Mouse (Mus musculus): ENCODE measurements at regions not wholly inside any gene's neighbourhood (a gene's known extent, or its start where the extent isn't known, plus 50 kb on each side); places are given as distances from the start of the nearest gene placed in this dataset.
A peak's percentile ranks its signal among the peaks of the same experiment; 100 is the strongest.

DNA sequence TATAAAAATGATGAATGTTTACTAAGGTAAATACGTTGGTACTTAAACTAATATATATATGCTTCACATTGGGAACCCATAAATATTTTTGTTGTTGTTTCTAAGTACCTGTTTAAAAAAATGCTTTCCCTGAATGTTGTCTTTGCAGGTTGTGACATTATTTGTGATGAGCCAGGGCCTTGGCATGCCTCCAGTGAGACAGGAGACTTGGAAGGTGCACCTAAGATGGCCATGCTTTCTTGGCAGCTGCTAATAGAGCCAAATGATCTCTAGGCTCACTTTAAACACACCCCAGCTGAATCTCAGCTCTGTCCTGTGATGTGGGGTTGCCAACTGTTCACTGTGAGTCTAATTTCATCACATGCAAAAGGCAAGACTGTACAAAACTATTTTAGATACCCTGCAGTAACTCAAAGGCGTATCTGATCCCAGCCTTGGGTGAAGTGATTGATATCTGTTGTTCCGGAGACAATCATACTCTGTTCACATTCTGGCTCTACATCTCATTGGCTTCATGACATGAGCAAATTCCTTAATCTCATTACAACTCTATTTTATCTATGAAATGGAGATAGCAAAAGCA, 197.8 kb upstream of the P2ry1 start:
- ATAC-seq (ENCODE audit: extremely low read depth, insufficient number of reproducible peaks, low FRiP score, low TSS enrichment): no peak
- Histone ChIP-seq H3K4me3 (no peak overlapping the region), H3K27me3 (replicated peaks) (no peaks in the 10 kb centered on the region), H3K9me3 (no peaks in the 10 kb centered on the region), H3K36me3 (no peaks in the 10 kb centered on the region), H3K4me2 (no peak overlapping the region), H3K4me1 (no peaks in the 10 kb centered on the region), H3K9ac (no peak overlapping the region), H3K27ac (replicated peaks) (no peak overlapping the region)
- 82% methylated on average over 3 of the region's 3 CpGs for WGBS

DNA sequence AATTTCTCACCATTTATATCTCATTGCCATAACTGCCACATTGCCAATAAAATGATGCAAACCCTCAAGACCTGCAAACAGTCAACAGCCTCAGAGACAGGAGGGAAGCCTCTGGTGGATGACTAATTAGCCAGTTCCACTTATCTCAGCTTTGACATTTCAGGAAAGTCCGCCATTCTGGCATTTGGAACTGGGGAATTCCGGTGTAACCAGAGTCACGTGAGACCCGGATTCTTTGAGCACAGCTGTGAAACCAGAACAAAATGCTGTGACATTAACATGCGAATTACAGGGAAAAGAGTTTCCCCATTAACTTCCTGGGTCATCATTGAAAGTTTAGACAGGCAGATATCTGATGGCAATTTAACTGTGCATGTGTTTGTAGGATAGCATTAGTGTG, 190.7 kb upstream of the P2ry1 start:
- Histone ChIP-seq H3K27ac (replicated peaks) (no peak overlapping the region), H3K9me3 (no peaks in the 10 kb centered on the region), H3K27me3 (replicated peaks) (no peaks in the 10 kb centered on the region), H3K4me3 (no peak overlapping the region), H3K36me3 (no peaks in the 10 kb centered on the region), H3K4me2 (no peak overlapping the region), H3K4me1 (no peaks in the 10 kb centered on the region), H3K9ac (no peak overlapping the region)
- WGBS: 54% methylated on average over 5 of the region's 5 CpGs
- ATAC-seq (ENCODE audit: extremely low read depth, insufficient number of reproducible peaks, low FRiP score, low TSS enrichment): no peak

DNA sequence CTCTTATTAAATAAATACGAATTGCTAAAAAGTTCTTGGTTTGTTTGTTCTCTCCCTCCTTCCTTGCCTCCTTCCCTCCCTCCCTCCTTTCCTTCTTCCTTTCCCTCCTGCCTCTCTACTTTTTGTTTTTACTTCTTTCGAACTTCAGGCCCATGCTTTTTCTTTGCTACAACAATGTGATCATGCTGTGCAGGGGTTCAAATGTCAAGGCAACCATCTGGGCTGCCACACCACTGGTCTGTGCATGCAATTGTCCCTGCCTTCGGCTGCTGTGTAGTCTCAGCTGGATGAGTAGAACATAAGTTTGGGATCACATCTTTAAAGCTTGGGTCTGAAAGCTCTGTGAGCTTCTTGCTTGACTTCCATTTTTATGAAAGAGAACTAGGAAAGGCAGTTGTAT, 189.1 kb upstream of the P2ry1 start:
- no peak for ATAC-seq (ENCODE audit: extremely low read depth, insufficient number of reproducible peaks, low FRiP score, low TSS enrichment)
- H3K4me3 ChIP-seq: no peak overlapping the region
- WGBS: 60% methylated on average over 3 of the region's 3 CpGs
- H3K9me3 ChIP-seq: no peaks in the 10 kb centered on the region
- no peak overlapping the region for H3K4me2 ChIP-seq
- no peak overlapping the region for H3K9ac ChIP-seq
- H3K4me1 ChIP-seq: no peaks in the 10 kb centered on the region
- H3K27me3 ChIP-seq (replicated peaks): no peaks in the 10 kb centered on the region
- H3K27ac ChIP-seq (replicated peaks): no peak overlapping the region
- H3K36me3 ChIP-seq: no peaks in the 10 kb centered on the region

DNA sequence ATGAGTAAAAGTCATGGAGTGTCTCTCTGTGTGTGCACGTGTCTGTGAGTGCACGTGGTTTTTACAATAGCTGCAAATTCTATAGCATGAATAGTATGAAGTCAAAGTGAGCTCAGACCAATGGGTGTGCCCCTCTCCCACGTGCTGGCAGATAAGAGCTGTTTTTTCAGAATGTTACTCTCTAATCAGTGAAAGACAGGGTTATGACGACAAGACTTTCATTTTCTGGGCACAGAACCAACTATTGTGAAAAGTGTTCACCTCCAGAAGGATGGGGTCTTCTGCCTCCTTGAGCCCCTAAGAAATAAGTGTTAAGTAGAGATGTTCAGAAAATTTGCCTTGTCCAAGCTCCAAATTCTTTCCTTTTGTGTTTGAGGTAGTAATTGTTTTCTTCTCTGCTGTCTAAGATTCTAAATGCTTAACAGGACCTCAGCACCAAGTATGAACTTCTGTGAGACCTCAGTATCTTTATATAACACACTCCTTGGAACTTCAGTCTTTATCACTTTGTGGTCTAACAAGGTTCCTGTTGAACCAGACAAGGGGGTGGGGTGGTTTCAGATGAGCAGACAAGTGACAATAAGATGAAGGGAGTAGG, 182.8 kb upstream of the P2ry1 start:
- H3K4me2 ChIP-seq: no peak overlapping the region
- WGBS: 34% methylated on average over 4 of the region's 4 CpGs
- H3K4me3 ChIP-seq: no peak overlapping the region
- H3K9me3 ChIP-seq: no peaks in the 10 kb centered on the region
- H3K9ac ChIP-seq: no peak overlapping the region
- peak overlapping the region; percentile 10; the same call in 1 of the 2 replicates for H3K27ac ChIP-seq (replicated peaks)
- 0 out of 2 replicates have a peak, but pooled peaks cover 9% of the 10 kb centered on the region for H3K4me1 ChIP-seq
- no peaks in the 10 kb centered on the region for H3K36me3 ChIP-seq
- ATAC-seq (ENCODE audit: extremely low read depth, insufficient number of reproducible peaks, low FRiP score, low TSS enrichment): peak; percentile 51; the same call in 1 of the 2 replicates
- no peaks in the 10 kb centered on the region for H3K27me3 ChIP-seq (replicated peaks)

DNA sequence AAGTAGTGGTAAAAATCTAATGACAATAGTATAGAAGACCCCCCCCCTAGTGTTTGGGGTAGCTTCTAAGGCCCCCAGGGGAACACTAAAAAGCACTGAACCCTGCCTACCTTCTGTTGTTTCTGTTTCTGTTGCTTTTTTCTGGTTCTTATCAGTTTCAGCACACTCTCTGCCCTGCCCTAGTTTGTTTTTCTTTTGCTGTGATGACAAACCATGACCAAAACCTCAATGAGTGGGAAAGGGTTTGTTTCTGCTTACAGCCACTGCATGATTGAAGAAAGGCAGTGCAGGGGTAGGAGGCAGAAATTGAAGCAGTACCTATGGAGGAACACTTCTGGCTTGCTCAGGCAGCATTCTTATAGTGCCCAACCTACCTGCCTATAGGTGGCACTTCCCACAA, 181.1 kb upstream of the P2ry1 start:
- H3K4me1 ChIP-seq: 0 out of 2 replicates have a peak, but pooled peaks cover 9% of the 10 kb centered on the region
- no peak overlapping the region for H3K9ac ChIP-seq
- no peak overlapping the region for H3K4me2 ChIP-seq
- H3K4me3 ChIP-seq: no peak overlapping the region
- H3K27me3 ChIP-seq (replicated peaks): no peaks in the 10 kb centered on the region
- no peaks in the 10 kb centered on the region for H3K36me3 ChIP-seq
- no peaks in the 10 kb centered on the region for H3K9me3 ChIP-seq
- ATAC-seq (ENCODE audit: extremely low read depth, insufficient number of reproducible peaks, low FRiP score, low TSS enrichment): no peak
- H3K27ac ChIP-seq (replicated peaks): no peak overlapping the region; the same call in 1 of the 2 replicates

DNA sequence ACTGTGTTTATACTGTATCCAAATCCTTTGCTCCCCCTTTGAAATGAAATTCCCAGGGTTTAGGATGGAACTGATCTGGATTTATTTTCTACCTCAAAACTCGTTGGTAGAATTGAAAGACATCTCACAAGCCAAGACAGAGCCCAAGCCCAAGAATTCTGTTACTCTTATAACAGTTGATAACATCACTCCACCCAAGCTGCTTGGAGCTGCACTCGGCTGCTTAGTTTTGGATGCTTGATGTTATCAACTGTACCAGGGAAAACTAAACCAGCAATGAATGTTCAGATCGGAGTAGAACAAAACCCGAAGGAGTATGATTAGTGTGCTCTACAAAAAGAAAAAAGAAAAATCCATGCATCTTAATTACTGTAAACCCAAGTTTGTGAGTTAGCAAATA, 175.8 kb upstream of the P2ry1 start:
- no peaks in the 10 kb centered on the region for H3K27me3 ChIP-seq (replicated peaks)
- no peak overlapping the region for H3K4me3 ChIP-seq
- no peak overlapping the region for H3K4me2 ChIP-seq
- H3K36me3 ChIP-seq: no peaks in the 10 kb centered on the region
- ATAC-seq (ENCODE audit: extremely low read depth, insufficient number of reproducible peaks, low FRiP score, low TSS enrichment): no peak
- no peaks in the 10 kb centered on the region for H3K9me3 ChIP-seq
- no peak overlapping the region for H3K9ac ChIP-seq
- H3K27ac ChIP-seq (replicated peaks): no peak overlapping the region
- WGBS: 42% methylated on average over 4 of the region's 4 CpGs
- 0 out of 2 replicates have a peak, but pooled peaks cover 3% of the 10 kb centered on the region for H3K4me1 ChIP-seq

DNA sequence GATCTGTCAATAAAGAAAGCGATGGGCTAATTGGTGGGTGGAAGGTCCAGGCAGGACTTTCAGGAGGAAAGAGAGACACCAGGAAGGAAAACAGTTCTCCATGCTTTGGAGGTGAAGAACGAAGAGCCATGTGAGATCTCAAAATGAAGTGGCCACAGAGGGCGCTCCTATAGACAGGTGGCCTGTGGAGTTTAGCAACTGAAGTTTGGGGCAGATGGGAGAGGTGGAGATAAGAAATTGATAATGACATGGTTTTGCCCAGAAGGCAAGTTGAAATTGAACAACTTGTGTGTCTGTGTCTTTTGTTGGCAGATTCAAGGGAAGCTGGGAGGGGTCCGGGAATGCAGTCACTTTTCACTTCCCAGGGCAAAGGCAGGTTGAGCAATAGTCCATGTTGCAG, 170.2 kb upstream of the P2ry1 start:
- WGBS: 74% methylated on average over 4 of the region's 4 CpGs
- no peaks in the 10 kb centered on the region for H3K9me3 ChIP-seq
- no peaks in the 10 kb centered on the region for H3K27me3 ChIP-seq (replicated peaks)
- H3K4me1 ChIP-seq: no peaks in the 10 kb centered on the region
- no peak overlapping the region for H3K4me2 ChIP-seq
- ATAC-seq (ENCODE audit: extremely low read depth, insufficient number of reproducible peaks, low FRiP score, low TSS enrichment): no peak
- H3K4me3 ChIP-seq: no peak overlapping the region
- H3K27ac ChIP-seq (replicated peaks): no peak overlapping the region
- H3K9ac ChIP-seq: no peak overlapping the region
- no peaks in the 10 kb centered on the region for H3K36me3 ChIP-seq

DNA sequence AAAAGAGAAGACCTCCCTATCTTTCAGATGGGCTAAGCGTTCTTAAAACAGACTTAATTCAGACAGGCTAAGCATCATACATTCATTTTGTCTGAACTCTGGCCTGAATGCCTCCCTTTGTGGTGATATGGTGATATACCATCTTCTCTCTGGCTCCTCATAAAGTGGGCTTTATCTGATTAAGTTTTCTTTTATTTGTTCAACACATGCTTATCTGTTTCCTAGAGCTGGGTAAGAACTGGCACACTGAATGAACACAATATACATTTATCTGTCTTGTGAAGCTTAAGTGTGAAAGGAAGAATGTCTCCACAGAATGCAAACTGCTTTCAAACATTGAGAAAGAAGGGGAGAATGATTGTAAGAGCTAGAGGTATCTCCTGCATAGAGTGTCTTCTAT, 160.7 kb upstream of the P2ry1 start:
- WGBS: 75% methylated on average over 1 of the region's 1 CpGs
- no peaks in the 10 kb centered on the region for H3K4me1 ChIP-seq
- no peaks in the 10 kb centered on the region for H3K9me3 ChIP-seq

DNA sequence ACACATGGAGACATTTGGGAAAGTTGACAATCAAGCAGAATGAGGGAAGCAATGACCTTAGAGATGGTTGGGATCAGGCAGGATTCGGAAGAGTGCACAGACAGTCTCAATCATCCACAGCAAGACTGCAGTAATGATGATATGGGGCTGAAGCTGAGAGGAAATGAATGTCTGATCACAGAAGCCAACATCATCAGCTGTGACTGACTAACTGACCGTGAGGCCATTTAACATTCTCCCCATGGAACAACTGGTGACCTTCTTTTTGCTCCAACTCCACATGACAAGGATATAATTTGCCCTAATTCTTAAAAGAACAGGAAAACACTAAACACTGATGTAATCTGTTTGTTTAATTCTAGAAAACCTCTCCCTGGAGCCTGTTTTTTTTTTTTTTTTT, 157.3 kb upstream of the P2ry1 start:
- Histone ChIP-seq H3K9ac (no peak overlapping the region), H3K4me2 (no peak overlapping the region), H3K36me3 (no peaks in the 10 kb centered on the region), H3K4me3 (no peak overlapping the region), H3K27ac (replicated peaks) (no peak overlapping the region), H3K9me3 (no peaks in the 10 kb centered on the region), H3K27me3 (replicated peaks) (no peaks in the 10 kb centered on the region), H3K4me1 (no peaks in the 10 kb centered on the region)
- ATAC-seq (ENCODE audit: extremely low read depth, insufficient number of reproducible peaks, low FRiP score, low TSS enrichment): no peak
- 70% methylated on average over 2 of the region's 2 CpGs for WGBS

More for the DNA sequence above, 160.7 kb upstream of the P2ry1 start:
- ATAC-seq (ENCODE audit: extremely low read depth, insufficient number of reproducible peaks, low FRiP score, low TSS enrichment): no peak
- H3K4me2 ChIP-seq: no peak overlapping the region
- H3K9ac ChIP-seq: no peak overlapping the region
- no peak overlapping the region for H3K27ac ChIP-seq (replicated peaks)
- H3K4me3 ChIP-seq: no peak overlapping the region
- no peaks in the 10 kb centered on the region for H3K27me3 ChIP-seq (replicated peaks)
- no peaks in the 10 kb centered on the region for H3K36me3 ChIP-seq

DNA sequence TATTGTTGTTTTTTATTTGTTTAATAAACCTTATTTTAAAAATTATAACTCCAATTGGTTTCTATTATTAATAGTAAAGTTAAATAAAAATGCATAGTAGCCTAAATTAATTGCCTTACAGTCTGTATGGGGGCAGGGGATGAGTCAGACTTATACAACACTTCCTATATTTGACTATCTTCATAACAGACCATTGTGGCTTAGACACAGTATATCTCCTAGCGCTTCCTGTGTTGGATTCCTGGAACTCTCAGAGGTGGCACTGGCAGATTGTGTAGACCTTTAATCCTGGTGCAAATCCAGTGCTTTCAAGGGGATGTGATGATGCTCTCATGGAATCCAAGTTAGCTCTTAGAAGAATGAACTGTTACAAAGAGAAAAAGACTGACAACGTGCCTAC, 154.2 kb upstream of the P2ry1 start:
- H3K27ac ChIP-seq (replicated peaks): no peak overlapping the region
- H3K9ac ChIP-seq: no peak overlapping the region
- no peaks in the 10 kb centered on the region for H3K36me3 ChIP-seq
- no peaks in the 10 kb centered on the region for H3K27me3 ChIP-seq (replicated peaks)
- WGBS: 82% methylated on average over 2 of the region's 2 CpGs
- H3K4me3 ChIP-seq: no peak overlapping the region
- H3K9me3 ChIP-seq: no peaks in the 10 kb centered on the region
- ATAC-seq (ENCODE audit: extremely low read depth, insufficient number of reproducible peaks, low FRiP score, low TSS enrichment): no peak
- no peaks in the 10 kb centered on the region for H3K4me1 ChIP-seq
- H3K4me2 ChIP-seq: no peak overlapping the region

DNA sequence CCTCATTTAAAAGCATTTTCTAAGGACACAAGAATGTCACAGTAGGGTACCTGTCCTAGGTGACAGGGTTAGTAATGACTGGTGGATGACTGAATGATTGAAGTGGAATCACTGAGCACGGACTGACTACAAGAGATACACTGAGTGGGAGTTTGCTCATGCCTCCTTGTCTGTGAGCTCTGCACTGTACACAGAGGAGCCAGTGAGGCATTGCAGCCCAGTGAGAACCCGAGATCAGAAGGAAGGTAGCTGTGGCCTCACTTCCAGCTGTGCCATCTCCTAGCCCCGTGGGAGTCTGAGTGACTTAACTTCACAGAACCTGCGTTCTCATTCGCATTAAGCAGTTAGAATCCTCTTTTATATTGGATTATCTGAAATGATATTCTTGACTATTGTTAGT, 148.8 kb upstream of the P2ry1 start:
- H3K27me3 ChIP-seq (replicated peaks): no peaks in the 10 kb centered on the region
- no peaks in the 10 kb centered on the region for H3K4me1 ChIP-seq
- no peak overlapping the region for H3K4me3 ChIP-seq
- no peak for ATAC-seq (ENCODE audit: extremely low read depth, insufficient number of reproducible peaks, low FRiP score, low TSS enrichment)
- no peak overlapping the region for H3K9ac ChIP-seq
- no peaks in the 10 kb centered on the region for H3K9me3 ChIP-seq
- H3K27ac ChIP-seq (replicated peaks): no peak overlapping the region
- H3K4me2 ChIP-seq: no peak overlapping the region
- WGBS: 49% methylated on average over 5 of the region's 5 CpGs
- H3K36me3 ChIP-seq: no peaks in the 10 kb centered on the region

DNA sequence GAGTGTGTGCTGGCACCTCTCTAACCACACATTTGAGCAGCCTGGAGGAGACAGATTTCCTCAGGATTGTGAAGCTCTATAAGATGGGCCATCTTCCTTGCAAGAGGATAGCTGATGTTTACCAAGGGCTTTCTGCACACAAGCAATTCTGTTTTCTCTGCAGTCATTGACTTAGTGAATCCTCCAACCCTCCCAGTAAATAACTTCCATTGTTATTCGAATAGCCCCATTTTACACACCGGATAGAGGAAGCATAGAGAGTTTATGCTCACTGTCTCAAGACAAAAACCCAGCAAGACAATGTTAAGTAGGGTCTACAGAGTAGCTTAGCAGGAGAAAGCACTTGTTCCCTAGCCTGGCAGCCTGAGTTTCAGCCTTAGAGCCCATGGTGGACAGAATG, 146.9 kb upstream of the P2ry1 start:
- Histone ChIP-seq H3K27ac (replicated peaks) (no peak overlapping the region), H3K36me3 (no peaks in the 10 kb centered on the region), H3K9ac (no peak overlapping the region), H3K4me2 (no peak overlapping the region), H3K4me1 (no peaks in the 10 kb centered on the region), H3K4me3 (no peak overlapping the region), H3K27me3 (replicated peaks) (no peaks in the 10 kb centered on the region), H3K9me3 (no peaks in the 10 kb centered on the region)
- no peak for ATAC-seq (ENCODE audit: extremely low read depth, insufficient number of reproducible peaks, low FRiP score, low TSS enrichment)
- WGBS: 66% methylated on average over 2 of the region's 2 CpGs

Measured in heart, embryonic 13.5 days (tissue).